Mouse (Mus musculus) cerebellum, postnatal 25 days (tissue): ENCODE results near the gene Arglu1.

Experiments used
- DNase-seq, 2 experiments: peaks; one replicate each; pipeline ENCODE4 v3.0.0; 2021; ENCODE audit warnings: mixed read lengths in 2 of 2

Arglu1 gene

DNA sequence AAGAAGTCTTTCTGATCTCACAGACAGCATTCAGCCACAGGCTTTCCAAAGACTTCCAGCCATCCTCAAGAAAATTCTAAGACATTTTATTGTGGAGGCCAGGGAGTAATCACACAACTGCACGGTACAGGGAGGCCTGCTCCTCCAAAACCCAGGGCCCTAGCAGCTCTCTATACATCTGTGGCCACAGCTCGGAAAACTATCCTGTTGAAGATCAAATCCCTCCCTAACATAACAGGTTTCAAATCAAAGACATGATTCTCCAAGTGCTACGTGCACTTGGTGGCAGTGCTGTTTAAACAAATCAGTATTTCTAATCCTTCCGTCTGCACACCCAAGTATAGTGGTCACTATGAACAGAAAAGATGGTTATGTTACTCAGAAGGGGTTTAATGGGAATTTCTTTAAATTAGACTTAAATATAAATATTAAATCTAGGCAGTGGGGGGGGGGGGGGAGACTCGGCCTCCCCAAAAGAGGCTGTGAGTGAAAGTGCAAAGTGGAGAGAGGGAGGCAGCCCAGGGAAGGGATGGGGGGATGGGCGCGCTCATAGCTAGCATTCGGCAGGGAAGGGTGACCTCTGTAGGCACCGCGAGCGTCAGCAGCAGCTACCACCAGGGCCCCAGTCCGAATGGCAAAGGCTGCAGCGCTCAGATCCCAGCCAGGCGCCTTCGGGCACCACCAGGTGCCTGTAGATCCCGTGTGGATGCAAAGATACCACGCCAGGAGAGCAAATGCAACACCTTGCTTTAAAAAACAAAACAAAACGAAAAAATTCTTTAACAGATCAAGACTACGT lies 31.7 kb downstream of the Arglu1 start:
- DNase-seq, result peak; percentile 84 to 90

DNA sequence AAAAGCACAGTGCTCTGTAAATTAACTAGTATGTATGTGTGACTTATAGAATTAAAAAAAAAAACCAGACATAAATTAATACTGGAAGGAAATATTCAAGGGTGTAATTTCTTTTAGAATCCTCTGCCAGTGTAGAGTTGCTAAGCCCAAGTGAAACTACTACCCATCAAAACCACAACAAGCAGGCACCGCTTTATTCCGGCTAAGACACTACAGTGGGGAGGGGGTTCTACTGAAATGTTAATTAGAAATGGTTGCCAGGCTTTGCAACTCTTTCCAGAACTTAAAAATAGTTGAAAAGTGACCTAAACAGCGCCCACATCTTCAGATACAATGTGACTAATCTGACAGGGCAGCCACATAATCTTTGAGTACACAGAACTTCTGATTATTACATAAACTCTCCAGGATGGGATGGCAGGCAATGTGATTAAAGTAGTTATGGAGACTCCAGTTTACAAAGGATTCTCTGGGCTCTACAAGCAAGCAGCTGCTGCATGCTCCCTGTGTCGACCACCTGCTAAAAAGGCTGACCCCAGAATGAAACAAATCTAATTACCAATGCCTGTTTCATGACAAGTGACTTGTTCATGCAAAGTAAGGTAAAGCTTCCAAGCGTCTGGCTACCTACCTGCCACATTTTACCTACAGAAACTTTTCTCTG lies 32.5 kb downstream of the Arglu1 start:
- no peak for DNase-seq

GRCm38 (mm10) chr8:8656578-8657441 lies 33.5 kb downstream of the Arglu1 start:
- no peak for DNase-seq

DNA sequence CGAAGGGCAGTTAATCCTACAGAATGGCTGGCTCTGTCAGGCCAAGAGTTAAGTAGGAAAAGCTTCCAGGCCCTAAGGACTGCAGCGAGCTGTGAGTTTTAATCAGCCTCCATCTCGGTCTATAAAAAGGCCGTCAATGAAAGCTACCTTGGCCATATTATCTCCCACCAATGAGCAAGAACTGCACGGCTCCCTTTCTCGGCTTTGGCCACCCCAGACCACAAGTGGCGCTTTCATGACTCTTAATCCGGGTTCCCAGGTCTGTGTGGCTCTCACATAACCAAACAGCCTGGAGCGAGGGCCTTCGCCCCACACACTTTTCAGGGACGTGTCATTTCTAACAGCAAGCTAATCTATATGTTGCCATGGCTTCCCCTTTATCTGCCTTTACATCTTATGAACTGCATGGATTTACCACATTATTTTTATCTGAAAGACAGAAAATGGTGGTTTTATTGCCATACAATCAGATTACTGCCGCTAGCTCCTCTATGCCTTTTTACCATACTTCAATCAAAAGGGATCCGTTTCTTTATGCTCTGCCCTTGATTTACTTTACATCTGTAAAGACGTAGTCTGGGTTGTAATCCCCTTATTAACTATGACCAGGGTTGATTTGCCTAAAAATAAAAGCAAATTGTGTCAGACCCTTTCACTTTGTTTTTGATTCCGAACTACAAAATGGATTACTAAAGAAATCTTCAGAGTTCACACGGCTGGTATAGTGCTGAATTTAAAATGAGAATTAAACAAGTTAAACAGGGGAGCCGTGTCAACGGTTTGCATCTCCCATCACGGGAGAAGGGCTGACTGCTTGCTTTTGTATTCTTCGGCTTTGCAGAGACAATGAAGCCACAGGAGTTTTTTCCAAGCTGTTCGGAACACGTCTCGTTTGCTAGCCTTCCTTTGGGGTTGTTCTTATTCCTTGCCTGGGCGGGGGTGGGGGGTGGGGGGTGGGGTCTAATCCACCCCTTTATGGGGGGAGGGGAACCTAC lies 34.7 kb downstream of the Arglu1 start:
- DNase-seq, result no peak

- DNase-seq, result no peak
Observed at GRCm38 (mm10) chr8:8653906-8654489, 36.3 kb downstream of the Arglu1 start.

DNA sequence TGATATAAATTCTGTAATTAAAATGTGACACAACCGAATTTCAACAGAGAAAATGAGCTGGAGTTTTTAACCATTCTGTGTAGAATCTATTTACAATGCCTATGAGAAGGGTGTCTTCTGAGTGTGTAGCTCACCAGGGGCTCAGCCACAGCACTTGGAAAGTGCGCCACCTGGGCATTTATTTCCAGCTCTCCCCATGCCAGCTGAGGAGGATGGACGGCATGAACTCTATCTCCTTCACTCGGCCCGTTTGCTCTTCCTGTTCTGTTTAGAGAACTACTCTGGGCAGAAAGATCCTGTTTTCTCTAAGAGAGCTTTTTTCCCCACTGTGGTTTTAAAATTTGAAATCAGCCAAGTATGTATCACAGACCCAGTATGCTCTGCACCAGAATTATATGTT lies 37.0 kb downstream of the Arglu1 start:
- no peak for DNase-seq

- DNase-seq, result no peak
Observed at GRCm38 (mm10) chr8:8652388-8652787, 37.9 kb downstream of the Arglu1 start.

- peak in 1 of 2 experiments; percentile 49 for DNase-seq
Observed at GRCm38 (mm10) chr8:8649944-8650343, 40.4 kb downstream of the Arglu1 start.

DNA sequence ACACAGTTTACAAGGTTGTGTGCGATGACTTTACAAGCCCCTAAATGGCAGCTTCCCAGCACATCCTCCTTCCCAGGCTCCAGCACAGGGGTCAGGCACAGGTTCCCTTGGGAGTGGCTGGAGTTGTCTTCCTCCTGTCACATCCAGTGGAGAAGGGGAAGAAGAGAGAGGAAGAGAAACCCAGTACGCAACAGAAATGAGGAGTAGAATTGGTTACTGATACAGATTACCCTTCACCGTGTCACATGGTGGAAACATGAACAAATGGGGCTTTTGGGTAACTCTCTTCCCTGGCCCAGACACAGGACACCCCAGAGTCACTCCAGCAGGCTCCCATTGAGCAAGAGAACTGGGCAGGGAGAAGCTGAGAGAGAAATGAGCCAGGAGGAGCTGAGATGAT lies 40.8 kb downstream of the Arglu1 start:
- no peak for DNase-seq

- DNase-seq, result no peak
Observed at GRCm38 (mm10) chr8:8648686-8649085, 41.6 kb downstream of the Arglu1 start.

DNA sequence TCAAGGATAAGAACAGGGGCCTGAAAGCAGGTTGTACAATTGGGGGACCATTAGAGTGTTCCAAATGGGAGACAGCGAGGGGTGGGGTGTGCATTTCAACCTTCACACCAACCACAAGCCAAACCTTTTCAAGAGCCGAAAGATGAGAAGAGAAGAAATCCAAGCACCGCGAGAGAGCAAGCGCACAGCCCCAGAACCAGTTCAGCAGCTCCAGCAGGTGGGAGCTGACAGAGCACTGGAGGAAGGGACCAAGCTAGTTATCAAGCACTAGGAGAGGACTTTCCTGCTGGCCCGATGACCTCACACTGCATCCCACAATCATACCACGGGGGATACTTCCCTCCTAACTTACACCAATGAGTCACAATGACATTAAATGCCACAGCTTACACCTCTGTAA lies 42.5 kb downstream of the Arglu1 start:
- no peak for DNase-seq

DNA sequence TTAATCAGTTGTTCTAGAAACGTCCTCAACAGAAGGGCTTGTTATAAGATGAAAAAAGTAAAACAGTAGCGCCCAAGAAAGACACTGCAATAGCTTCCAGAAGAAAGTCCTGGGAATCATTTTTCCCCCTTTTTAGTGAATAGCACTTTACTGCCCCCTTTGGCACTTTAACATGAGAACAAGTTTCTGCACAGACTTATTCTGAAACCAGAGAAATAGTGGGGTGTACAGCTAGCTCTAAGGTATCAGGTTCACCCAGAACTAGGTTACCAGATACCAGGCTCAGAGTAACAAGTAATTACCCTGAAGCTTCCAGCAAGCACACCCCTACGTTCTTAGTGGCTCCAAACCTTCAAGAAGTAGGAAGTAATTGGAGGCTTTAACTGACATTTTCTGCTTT lies 43.0 kb downstream of the Arglu1 start:
- no peak for DNase-seq

DNA sequence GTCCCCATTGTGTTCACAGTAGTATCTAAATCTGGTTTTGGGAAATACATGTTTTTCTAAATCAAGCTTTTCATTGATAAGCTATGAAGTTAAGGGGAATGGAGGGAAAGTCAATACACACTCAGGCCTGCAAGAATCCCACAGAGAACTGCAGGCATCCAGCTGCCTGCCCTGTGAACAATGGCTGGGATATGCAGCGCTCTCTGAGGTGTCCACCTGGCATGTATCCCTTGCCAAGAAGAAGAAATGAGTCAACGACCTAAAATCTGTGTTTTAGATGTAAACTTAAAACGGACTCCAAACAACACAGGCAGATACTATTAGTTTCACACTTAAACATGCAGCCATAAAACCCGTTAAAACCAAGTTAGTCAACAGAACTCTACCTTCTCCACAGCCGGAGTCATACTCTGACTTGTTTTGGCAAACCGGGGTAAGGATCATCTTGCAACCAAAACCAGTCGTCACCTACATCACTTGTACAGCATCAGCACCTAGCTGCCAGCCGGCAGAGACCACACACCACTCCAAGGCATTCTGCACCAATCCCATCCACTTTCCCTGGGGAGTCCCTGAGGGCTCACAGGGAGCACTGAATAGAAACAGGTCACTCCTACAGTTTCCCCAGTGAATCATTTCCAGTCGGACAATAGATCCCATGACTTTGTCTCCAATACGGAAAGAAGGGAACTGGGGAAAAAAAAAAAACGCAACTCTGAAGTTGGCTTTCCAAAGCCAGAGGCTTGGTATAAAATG lies 46.0 kb downstream of the Arglu1 start:
- DNase-seq, result no peak

DNA sequence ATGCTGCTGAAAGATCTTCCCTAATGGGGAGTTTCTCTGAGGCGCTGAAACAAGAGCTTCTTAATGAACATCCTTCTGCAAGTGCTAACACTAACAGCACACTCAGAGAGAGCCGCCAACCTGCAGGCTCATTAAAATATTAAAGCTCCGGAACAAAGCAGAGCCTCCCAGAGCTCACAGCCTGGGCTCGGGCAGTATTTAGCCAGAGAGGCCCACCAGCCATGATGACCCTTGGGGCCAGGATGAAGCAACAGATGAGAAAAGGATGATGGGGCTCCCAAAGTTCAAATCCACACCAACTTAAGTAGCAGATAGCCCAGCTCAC lies 50.1 kb downstream of the Arglu1 start:
- no peak for DNase-seq

DNA sequence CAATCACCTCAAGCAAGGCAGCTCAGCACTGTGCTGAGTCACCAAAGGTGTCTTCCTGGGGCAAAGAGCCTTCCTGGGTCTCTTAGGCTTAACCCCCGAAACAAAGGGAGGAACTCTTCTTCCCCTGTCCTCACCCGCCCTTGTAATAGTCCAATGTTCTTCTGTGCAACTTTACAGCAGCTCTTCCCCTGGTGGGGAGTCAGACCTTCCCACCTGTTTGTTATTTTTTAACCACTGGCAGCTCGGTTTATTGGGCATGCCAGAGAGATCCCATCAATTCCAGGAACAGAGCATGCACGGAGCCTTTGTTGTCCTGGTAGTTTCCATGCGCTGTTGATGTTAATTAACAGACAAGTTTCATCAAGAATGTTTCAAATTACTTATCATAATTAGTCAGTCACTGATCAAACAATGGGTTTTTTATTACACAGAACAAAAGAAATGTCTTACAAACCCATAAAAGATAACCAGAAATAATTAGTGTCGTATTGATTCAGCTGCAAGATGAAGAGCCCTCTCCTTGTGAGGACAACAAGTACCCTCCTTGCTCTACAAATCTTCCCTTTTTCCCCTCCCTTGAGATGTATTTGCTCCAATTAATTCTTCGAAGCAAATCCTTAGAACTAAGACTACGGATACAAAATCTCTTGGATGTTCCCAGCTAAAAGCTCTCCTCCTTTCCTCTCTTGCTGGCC lies 50.6 kb downstream of the Arglu1 start:
- no peak for DNase-seq

DNA sequence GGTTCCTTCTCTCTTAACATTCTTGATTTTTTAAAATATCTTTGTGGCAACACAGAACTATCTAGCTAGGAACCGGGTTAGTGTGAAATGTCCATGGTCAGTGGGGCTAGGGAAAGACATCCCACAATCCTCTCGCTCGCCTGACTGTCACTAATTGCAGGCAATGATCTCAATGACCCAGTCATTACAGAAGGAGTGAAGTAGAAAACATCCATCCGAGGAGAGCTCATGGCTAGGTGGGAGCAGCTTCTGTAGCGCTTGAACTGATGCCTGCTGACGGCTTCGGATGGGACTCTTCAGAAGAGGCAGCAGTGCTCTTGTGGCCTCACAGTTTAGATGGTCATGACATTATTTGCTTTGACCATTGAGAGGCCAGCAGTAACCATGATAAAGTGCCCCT lies 58.9 kb downstream of the Arglu1 start:
- DNase-seq, result no peak

- DNase-seq, result no peak
Observed at GRCm38 (mm10) chr8:8624017-8624416, 66.3 kb downstream of the Arglu1 start.

GRCm38 (mm10) chr8:8623486-8623885 lies 66.8 kb downstream of the Arglu1 start:
- peak in 1 of 2 experiments; percentile 17 for DNase-seq

DNA sequence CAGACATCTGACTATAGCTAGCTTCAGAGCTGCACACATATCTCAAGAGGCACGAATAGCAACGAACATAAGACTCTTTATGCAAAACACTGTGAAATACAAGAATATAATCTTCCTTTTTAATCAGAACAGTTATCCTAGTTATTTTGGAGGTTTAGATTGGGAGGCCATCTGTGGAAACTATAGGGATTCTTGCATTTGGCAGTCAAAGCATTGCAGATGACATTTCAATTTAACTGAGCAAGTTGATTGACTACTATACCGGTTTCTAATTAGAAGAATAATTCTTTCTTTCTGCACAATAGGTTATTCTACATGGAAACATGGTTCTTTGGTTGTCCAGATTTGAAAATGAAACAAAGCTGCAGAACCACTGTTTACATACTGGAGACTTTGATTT lies 67.8 kb downstream of the Arglu1 start:
- DNase-seq, result no peak

DNA sequence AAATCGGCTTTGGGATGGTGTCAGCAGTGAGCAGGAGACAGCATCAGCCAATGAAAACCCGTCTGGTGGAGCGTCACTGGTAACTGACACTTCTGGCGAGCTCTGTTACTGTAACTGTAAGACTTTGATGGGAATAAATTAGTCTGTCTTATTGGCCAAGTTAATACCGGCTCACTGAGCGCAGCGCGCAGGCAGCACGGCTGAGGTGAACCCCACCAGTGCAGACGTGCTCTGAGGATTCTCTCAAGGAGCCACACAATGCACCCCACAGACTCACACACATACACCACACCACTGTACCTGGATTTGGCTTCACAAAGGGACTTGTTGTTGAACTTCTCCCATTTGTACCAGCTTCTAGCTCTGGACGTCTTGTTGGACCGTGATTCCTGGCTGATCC lies 68.3 kb downstream of the Arglu1 start:
- DNase-seq, result peak; percentile 45 to 53
